Mouse (Mus musculus): Measurements from ENCODE around the gene Sdhc. TPM values are rescaled to one million over a fixed set of nuclear protein-coding genes. Genes with fewer than 3 reads are reported as not detected.
"Not testable (repeated sequence)": the region's sequence is repeated elsewhere in the genome, so short reads cannot be mapped to it uniquely, and the experiment has no call there.

Sdhc gene
- total RNA-seq, 2 experiments from 2014 or later = 204 to 220 TPM

DNA sequence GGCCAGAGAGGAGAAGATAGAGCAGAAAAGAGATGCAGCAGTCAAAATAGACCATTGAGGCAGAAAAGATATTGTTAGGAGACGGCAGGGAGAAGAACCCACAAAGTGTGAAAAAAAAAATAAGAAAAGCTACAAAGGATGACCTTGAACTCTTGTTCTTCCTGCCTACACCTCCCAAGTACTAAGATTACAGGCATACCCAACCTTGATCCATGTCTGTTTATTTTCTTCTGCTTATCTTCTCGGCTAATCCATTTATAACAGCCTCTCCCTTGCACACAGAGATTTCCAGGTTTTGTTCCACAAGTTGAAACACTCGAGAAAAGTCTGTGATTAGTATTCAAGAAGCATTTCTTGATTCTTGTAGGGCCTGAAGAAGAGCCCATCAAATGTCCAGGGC lies 19.5 kb upstream of the Sdhc start:
- DNase-seq (ENCODE audit: extremely low spot score in 1 of 2, low spot score in 1 of 2) = no peak

DNA sequence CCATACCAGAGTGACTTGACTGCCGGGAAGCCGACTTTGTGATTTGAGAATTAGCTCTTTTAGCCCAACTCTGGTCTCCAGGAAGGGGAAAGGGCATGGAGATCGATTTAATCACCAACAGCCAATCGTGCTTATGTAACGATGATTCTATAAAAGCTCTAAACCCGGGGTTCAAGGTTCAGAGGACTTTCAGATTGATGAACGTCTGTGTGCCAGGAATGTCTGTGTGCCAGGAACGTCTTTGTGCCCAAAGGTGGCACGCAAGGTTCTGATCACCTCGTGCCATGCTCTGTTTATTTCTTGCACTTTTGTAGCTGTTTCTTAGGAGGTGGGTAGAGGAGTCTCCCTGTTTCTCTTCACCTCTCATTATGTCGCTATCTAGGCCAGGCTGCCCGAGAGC lies 18.5 kb upstream of the Sdhc start:
- no peak for DNase-seq (ENCODE audit: extremely low spot score in 1 of 2, low spot score in 1 of 2)

DNA sequence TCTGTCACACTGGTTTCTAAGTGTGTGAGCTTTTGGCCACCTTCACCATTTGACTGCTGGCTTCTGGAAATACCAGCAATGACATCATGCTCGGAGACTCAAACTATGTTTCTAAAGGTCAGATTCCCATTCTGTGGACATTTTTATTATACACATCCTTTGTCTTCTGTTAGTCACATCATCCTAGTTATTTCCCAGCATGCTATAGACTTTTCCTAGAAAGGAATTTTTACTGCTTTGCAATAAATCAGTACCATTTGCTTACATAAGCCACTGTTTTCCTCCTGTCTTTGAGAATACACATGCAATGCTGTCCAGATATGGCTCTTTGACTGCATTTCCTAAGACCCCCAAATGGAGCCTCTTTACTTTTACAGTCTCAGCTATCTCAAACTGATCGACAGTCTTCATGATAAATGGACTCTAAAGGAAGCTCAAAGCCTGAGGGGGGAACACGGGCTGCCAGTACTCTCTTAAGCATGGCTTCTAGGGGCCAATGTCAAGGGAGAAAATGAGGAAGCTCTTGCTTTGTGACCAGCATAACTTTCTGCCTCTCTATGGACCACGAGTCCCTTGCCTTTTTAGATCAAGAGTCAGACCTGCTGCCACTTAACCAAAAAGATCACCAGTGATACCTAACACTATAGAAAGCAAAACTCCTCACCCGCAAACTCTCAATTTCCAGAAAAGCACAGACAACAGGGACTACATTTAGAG lies 15.4 kb upstream of the Sdhc start:
- no peak for DNase-seq (ENCODE audit: extremely low spot score in 1 of 2, low spot score in 1 of 2)

DNA sequence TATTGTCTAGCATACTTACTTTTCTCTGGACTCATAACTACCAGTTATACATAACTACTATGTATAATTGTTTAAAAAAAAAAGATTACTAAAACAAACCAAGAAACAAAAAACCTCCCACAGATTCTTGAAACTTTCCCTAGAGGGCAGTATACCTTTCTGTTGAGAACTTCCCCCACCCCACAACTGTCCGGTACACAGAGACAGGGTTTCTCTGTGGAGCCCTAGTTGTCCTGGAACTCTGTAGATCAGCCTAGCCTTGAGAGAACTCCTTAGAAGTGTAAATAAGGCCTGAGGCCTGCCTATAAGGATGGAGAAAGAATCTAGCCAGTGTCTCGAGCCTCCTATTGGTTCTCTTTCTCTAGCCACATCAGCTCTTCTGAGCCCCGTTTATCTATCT lies 13.9 kb upstream of the Sdhc start:
- DNase-seq (ENCODE audit: extremely low spot score in 1 of 2, low spot score in 1 of 2) = no peak

DNA sequence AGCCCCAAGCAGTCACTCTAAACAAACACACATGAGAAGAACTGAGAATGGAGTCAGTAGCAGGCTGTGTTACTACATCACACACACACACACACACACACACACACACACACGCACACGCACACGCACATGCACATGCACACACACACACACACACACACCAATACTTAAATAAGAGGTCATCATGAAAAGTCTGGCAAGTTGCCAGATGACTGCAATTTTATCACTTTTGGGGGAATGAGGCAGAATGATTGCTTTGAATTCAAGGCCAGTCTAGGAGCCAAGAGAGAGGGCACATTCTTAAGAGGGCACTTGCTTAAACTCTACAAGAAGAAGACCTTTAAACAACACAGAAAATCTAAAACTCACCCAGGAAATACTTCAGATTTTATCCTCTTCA lies 12.1 kb upstream of the Sdhc start:
- no peak for DNase-seq (ENCODE audit: extremely low spot score in 1 of 2, low spot score in 1 of 2)

DNA sequence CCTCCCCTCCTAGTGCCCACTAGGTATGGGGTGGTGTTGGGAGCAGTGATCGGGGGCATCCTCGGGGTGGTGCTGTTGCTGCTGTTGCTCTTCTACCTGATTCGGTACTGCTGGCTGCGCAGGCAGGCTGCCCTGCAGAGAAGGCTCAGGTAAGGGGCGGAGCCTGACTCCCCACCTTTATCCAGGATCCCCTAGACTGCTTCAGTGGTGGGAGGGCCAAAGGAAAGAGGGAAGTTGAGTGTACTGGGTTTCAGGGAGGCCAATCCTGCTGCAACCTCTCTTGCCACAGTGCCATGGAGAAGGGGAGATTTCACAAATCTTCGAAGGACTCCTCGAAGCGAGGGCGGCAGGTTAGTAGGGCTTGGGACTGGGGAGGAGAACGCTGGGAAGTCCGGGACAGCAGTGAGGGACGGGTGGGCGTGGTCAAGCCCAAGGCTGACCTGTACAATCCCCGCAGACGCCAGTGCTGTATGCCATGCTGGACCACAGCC lies 9.1 kb upstream of the Sdhc start:
- no peak for DNase-seq (ENCODE audit: extremely low spot score in 1 of 2, low spot score in 1 of 2)

DNA sequence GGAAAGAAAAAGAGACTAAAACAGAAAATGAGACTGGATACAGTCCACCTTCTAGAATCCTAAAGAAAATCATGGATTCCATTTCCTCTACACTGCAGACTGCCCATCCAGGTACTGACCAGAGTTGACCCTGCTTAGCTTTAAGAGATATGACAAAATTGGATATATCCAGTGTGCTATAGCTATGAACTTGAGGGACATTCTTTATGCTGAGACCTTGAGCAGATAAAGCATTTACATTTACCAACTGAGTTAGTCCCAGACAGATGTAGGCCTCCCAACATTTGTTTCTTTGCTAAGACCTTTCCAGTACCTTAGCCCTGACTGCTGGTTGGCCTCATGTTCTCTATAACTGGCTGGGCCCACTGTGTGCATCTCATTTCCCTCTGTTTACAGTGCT lies 7.6 kb upstream of the Sdhc start:
- no peak for DNase-seq (ENCODE audit: extremely low spot score in 1 of 2, low spot score in 1 of 2)

DNA sequence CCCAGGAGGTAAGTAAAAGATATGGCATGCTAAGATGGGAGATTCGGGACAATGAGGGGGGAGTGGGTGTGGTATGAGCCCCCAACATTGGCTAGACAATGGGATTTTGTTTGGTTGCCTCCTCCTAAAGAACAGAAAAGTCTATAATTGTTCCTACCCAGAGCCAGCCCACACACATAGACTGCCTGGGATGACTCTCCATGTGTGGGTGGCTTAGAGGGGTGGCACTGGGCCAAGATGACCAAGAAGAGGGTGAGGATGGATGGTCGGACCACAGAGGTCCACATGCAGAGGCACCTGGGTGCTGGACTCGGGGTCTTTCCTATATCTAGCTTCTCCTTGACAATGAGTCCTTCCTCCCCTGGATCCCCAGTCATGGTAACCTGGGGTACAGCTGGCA lies 6.2 kb upstream of the Sdhc start:
- DNase-seq (ENCODE audit: extremely low spot score in 1 of 2, low spot score in 1 of 2) = no peak

DNA sequence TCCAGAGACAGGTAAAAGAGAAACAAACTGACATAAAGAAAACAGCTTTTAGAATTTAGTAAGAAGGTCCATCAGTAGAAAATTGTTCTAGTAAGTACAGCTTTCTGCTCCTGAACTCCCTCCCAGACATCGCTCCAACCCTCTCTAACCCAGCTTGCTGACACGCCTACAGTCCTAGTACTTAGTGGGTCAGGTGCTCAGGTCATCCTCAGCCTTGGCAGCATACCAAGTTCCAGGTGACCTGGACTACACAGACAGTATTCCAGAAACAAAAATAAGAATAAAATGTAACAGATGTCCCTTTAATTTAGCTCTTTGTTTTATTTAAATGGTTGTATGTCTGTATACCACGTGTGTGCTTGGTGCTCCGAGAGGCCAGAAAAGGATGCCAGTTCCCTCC lies 1.6 kb upstream of the Sdhc start:
- DNase-seq (ENCODE audit: extremely low spot score in 1 of 2, low spot score in 1 of 2) = no peak

DNA sequence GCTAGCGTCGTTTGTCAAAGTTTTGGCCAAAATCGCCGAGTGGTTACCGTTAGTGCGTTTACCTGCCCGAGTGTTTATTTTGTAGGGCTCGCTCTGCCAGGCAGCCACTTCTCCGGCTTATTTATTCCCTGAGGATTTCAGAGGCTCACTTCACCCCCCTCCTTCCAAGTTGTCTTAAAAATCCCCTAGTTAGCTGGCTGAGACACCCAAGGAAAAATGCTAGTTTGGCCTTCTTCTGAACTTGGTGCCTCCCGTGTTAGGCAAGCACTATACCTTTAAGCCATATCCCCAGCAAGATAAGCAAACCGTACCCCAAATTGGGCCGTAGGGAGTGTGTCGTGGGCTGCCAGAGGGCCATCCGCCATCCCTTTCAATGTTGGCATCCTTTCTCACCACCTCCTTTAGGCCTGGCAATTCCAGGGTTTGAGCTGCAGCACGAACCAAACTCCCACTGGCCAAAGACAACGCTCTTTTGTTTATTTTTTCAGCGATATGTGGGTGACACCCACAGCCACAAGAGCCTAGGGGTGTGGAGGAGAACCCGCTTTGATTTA lies 512 bp upstream of the Sdhc start:
- peak; percentile 14 to 25 for DNase-seq (ENCODE audit: extremely low spot score in 1 of 2, low spot score in 1 of 2)

DNA sequence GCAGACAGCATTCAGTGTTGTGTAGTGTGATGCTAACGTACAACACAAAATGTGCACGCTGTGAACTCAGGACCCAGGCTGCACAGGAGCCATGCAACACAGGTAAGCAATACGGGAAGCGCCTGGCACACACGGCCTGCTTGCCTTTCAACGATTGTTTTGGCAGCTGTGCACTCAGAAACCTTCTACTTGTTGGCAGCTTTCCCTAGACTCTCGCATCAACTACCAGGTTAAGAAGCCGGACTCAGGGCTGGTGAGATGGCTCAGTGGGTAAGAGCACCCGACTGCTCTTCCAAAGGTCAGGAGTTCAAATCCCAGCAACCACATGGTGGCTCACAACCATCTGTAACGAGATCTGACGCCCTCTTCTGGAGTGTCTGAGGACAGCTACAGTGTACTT lies 7.4 kb downstream of the Sdhc start:
- not testable (repeated sequence) for DNase-seq (ENCODE audit: extremely low spot score in 1 of 2, low spot score in 1 of 2)

DNA sequence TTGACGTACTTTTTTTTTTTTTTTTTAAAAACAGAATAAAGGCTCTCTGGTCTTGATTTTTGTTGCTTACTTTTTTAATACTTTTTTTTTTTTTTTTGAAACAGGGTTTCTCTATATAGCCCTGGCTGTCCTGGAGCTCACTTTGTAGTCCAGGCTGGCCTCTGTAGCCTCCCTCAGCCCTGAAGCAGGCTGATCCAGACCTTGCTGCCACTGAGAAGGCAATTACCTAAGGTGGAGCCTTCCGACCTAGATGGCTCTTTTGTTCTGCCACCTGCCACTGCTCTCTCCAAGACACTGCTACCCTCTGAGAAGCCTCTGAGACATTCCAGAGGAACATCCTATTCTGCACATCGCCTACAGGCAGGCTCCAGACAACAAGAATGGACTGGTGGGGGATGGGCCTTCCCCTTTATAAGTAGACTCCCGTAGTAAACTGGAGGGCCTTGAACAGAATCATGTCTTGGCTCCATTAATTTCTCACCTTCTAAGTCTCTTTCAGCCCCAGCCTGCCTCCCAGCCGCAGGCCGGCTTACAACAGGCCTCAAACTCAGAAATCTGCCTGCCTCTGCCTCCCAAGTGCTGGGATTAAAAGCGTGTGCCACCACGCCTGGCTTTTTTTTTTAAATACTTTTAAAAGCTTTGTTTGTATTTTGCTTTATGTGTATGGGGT lies 12.8 kb downstream of the Sdhc start:
- not testable (repeated sequence) for DNase-seq (ENCODE audit: extremely low spot score in 1 of 2, low spot score in 1 of 2)

DNA sequence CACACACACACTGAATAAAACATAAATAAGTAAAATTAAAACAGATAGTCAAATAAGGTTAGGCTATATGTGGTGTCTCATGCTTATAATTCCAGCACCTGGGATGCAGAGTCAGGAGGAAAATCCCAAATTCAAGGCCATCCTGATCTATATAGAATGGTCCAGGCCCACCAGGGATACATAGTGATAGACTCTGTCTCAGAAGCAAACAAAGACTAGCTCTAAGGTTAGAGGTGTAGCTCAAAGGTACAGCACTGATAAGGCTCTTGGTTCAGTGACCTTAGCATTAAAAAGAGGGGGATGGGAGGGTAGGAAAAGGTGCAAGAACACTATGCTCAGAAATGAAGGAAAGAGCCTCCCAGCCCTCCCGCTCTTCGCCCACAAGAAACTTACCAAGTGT lies 14.8 kb downstream of the Sdhc start:
- DNase-seq (ENCODE audit: extremely low spot score in 1 of 2, low spot score in 1 of 2) = no peak

DNA sequence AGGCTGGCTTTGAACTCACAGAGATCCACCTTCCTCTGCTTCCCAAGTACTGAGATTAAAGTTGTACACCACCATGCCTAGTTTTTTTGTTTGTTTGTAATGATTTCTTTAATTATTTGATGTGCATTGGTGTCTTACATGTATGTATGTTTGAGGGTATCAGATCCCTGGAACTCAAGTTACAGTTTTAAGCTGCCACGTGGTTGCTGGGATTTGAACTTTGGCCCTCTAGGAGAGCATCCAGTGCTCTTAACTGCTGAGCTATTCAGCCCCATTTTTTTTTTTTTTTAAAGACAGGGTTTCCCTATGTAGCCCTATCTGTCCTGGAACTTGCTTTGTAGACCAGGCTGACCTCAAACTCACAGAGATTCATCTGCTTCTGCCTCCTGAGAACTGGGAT lies 19.4 kb downstream of the Sdhc start:
- no peak for DNase-seq (ENCODE audit: extremely low spot score in 1 of 2, low spot score in 1 of 2)

DNA sequence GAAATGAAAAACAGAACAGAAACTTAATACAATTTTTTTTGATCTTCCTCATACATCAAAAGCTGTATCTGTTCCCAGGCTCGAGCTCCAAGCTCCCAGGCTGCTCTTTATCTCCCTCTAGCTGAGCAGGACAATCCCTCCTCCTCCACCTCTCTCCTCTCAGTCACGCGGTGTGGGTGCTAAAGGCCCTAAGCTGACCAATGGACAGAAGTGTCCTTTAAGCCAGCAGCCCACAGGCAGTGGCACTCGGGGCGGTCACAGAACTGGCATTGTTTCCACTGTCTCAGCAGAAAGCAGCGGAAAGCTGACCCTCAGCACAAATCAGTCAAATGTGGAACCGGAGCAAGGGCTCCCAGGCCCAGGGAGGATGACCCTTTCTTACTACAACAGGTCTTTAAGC lies 21.2 kb downstream of the Sdhc start:
- DNase-seq (ENCODE audit: extremely low spot score in 1 of 2, low spot score in 1 of 2) = peak in 1 of 2 experiments; percentile 24

DNA sequence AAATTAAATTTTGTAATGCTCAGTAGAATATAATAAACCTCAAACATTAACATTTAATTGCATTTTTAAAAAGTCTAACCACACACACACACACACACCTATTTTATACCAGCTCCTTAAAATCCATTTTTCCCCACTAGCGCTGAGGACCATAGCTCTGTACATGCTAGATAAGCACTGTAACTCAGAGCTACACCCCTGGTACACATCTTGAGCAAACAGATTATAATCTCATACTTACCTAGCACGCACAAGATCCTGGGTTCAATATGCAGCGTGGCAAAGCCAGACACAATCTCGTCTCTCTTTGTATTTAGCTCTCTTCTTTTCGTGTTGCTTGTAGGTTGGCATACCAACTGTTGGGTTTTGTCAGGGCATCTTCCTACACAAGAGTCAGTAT lies 26.0 kb downstream of the Sdhc start:
- no peak for DNase-seq (ENCODE audit: extremely low spot score in 1 of 2, low spot score in 1 of 2)

DNA sequence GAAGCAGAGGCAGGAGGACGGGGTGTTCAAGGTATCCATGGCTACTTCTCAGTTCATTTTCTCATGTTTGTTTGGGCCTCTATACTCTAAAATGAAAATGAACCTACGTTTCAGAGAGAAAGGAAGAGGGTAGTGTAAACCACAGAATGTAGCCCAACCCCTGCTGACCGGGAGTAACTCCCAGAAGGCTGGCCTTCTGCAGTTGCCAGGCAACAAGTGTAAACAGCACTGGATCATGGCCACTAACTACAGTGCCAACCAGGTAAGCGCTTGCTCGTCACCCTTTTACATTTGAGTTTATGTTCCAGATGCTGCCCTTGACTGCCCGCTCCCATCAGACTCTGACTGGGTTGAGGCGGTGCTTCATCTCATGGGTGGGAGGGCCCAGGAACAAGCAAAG lies 27.5 kb downstream of the Sdhc start:
- DNase-seq (ENCODE audit: extremely low spot score in 1 of 2, low spot score in 1 of 2) = no peak

DNA sequence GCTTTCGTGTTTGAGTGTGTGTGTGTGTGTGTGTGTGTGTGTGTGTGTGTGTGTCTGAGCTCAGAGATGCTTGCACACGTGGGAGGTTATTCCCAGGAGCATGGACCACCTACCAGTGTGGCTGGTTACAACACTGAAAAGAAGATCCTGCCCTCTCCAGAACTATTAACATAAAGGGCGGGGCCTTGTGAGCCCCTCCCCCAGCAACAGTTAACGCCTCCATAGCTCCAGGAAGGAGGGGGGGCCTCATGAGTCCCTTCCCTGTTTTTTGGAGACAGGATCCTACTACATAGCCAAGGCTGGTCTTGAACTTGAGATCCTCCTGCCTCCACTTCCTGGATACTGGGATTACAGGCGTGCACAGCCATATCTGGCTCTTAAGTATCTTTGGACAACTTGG lies 28.6 kb downstream of the Sdhc start:
- DNase-seq (ENCODE audit: extremely low spot score in 1 of 2, low spot score in 1 of 2) = no peak

DNA sequence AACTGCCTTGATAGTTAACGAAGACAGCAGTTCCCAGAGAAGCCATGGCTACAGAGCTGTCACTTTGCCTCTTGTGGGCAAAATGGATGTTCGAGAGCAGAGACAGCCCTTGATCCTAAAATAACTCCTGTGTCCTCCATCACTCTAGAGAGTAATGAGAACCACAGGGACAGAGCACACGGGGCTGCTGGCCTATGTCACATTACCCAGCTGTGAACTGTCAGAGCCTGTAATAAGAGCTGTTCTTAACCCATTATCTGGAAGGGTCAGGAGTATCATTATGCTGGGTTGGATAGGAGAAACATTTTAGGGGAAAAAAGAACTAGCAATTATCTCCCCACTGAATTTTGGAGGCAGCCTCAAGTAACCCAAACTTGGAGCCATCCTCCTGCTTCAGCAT lies 29.5 kb downstream of the Sdhc start:
- DNase-seq (ENCODE audit: extremely low spot score in 1 of 2, low spot score in 1 of 2) = no peak

DNA sequence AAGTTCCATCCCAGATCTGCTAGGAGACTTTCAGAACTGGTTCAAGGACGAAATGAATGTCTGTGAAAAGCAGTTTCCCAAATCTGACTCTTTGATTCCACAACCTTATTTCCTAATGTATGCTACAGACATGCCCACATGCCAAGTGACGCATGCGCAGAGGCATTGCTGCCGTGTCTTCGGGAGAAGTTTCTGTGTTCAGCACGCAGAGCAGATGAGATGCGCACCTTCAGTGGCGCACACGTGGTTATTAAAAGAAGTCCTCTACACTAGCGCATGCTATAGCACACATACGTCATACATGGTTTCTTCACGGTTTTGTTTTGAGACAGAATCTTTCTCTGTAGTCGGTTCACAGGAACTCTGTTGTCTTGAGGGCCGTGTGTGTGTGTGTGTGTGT lies 31.0 kb downstream of the Sdhc start:
- no peak for DNase-seq (ENCODE audit: extremely low spot score in 1 of 2, low spot score in 1 of 2)

DNA sequence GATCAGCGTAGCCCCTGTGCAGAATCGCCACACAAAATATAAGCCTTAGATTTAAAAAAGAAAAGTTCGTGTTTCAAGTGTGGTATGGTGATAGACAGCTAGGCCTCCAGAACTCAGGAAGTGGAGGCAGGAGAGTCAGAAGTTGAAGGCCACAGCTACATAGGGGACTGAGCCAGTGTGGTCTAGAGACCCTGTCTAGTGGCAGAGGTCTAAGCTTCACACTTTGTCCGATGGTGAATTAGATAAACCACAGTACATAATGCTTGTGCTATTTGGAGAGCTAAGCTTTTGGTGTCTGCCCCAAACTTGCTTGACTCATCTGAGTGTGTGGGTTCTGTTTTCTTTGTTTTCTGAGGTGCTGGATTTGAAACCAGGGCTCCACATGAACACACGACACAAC lies 31.4 kb downstream of the Sdhc start:
- no peak for DNase-seq (ENCODE audit: extremely low spot score in 1 of 2, low spot score in 1 of 2)

DNA sequence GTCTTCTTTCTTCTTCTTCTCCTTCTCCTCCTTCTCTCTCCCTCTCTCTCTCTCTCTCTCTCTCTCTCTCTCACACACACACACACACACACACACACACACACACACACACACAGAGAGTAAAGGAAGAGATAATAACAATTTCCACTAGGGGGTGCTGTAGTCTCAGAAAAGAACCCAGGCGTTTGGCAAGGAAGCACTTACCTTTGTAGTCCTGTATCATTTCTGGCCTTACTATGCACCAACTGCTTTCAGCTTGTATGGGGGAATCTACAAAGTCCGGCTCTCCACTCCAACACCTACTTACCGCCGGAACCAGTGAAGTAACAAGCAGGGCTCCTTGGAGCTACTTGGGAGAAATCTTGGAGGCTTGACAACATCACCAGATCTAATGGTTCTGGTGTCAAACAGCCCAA lies 32.1 kb downstream of the Sdhc start:
- peak in 1 of 2 experiments; percentile 18 for DNase-seq (ENCODE audit: extremely low spot score in 1 of 2, low spot score in 1 of 2)
